Mouse (Mus musculus) heart, embryonic 14.5 days (tissue): ENCODE results near the gene Itga11. TPM values are rescaled to one million over a fixed set of nuclear protein-coding genes. Genes with fewer than 3 reads are reported as not detected.

Source experiments
- ATAC-seq: fragments of 200-750 bp; cut with Nextera tagmentation; 2 replicates; pipeline ENCODE4 v1.8.0; 2017; ENCODE audit warnings: low read depth, moderate TSS enrichment; ENCODE audit not compliant: insufficient number of reproducible peaks, insufficient read depth, low FRiP score
- H3K27ac ChIP-seq, 2 experiments: fragments of 200-500 bp in 1 of 2; fragments of 300-500 bp in 1 of 2; sonication (generic) in 1 of 2; replicated peaks in 1 of 2; 2 replicates each; pipeline ENCODE4 v1.5.1; 2012 to 2014; ENCODE audit warnings: low read depth in 2 of 2, low read length in 2 of 2, control low read depth in 1 of 2, mild to moderate bottlenecking in 1 of 2, mixed read lengths in 1 of 2; ENCODE audit not compliant: control insufficient read depth in 1 of 2, insufficient read depth in 1 of 2
- H3K27me3 ChIP-seq: fragments of 300-500 bp; sonication (generic); 2 replicates; pipeline ENCODE4 v1.6.1; 2014; ENCODE audit warnings: mild to moderate bottlenecking, low read length, control low read depth; ENCODE audit not compliant: control insufficient read depth, insufficient read depth
- H3K36me3 ChIP-seq: fragments of 300-500 bp; sonication (generic); 2 replicates; pipeline ENCODE4 v1.6.1; 2014; ENCODE audit warnings: mild to moderate bottlenecking, control low read depth, low read length, mixed read lengths; ENCODE audit not compliant: control insufficient read depth, insufficient read depth
- H3K4me1 ChIP-seq, 2 experiments: fragments of 200-500 bp in 1 of 2; fragments of 300-500 bp in 1 of 2; sonication (generic) in 1 of 2; 2 replicates each; pipeline ENCODE4 v1.6.1; 2012 to 2014; ENCODE audit warnings: low read length in 2 of 2, control low read depth in 1 of 2, mixed read lengths in 1 of 2; ENCODE audit not compliant: control insufficient read depth in 2 of 2, insufficient read depth in 2 of 2
- H3K4me2 ChIP-seq: fragments of 300-500 bp; sonication (generic); 2 replicates; pipeline ENCODE4 v1.6.1; 2014; ENCODE audit warnings: mild to moderate bottlenecking, low read length
- H3K4me3 ChIP-seq, 2 experiments: fragments of 200-500 bp in 1 of 2; fragments of 300-500 bp in 1 of 2; sonication (generic) in 1 of 2; 2 replicates each; pipeline ENCODE4 v1.5.1; 2012 to 2014; ENCODE audit warnings: low read length in 2 of 2, mild to moderate bottlenecking in 2 of 2, control low read depth in 1 of 2, low read depth in 1 of 2, moderate library complexity in 1 of 2; ENCODE audit not compliant: control insufficient read depth in 1 of 2, insufficient read depth in 1 of 2
- H3K9ac ChIP-seq: fragments of 300-500 bp; sonication (generic); 2 replicates; pipeline ENCODE4 v1.6.1; 2014; ENCODE audit warnings: mild to moderate bottlenecking, low read length
- H3K9me3 ChIP-seq: fragments of 300-500 bp; sonication (generic); 2 replicates; pipeline ENCODE4 v1.6.1; 2016; ENCODE audit warnings: low read length, control low read depth; ENCODE audit not compliant: control insufficient read depth
- WGBS: fragments of 180-500 bp; shearing (Covaris S2); extraction: QIAGEN DNeasy Blood & Tissue Kit; methylation state at CpG from one replicate; pipeline ENCODE4 v1.1.7; 2014; 5-methylcytosine and 5-hydroxymethylcytosine counted together
- polyA plus RNA-seq: library from polyadenylated mRNA; unstranded; fragments of >200 nt; fragmentation: Nextera tagmentation; extraction: Ambion mirVana; gene quantifications from 2 replicates; pipeline ENCODE4 v1.2.1, GENCODE M21; 2014

Itga11 gene
- 0.35 and 0.92 TPM in 2 replicates for polyA plus RNA-seq

DNA sequence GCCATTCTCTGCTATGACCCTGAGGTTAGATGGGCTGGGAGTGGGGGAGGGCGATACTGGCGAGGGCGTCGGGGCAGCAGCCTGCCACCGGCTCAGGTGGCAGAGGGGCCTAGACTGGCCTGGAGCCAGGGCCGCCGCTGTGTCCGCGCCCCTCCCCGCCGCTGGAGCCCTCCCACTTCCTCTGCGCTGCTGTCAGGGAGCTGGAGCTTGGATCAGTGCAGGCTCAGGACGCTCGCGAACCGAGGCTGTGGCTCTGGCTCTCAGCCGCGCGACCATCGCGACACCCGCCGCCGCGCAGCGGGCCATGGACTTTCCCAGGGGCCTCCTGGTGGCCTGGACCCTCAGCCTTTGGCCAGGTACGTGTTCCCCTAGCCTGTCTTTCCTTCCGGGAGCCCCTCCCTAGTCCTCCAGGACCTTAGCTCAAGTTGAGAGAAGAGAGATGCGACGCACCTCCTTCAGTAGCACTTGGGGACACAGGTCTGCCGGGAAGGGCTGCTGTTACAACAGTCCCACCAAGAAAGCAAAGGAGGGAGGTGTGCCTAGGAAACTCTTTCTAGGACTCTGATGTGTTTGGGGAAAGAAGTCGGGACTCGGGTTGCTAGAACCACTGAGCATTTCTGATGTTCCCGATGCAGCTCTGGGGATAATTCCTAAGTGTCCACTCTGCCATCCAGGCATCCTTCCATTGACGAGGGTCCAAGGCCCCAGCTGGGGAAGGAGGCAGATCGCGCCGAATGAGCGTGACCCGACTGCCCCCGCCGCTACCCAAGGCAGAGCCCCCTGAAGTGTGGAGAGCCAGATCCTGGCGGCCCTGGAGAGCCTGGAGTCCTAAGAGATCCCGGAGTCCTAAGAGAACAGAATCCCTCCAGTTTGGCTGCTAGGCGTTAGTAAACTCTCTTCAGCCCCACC lies at the start of gene Itga11:
Gene Itga11, plus strand, starts transcription at position 186 of the 909 bp plus-strand sequence.
- WGBS: under 1% methylated on average over 44 of the region's 45 CpGs
- H3K27ac ChIP-seq: no peak within 1 kb of the TSS
- H3K36me3 ChIP-seq: no peaks in the 10 kb centered on the region
- peak within 1 kb of the TSS; percentile 67 for H3K9ac ChIP-seq
- H3K4me1 ChIP-seq: peaks cover 10% of the 10 kb centered on the region in 2 experiments
- peak; percentile 57; the same call in 1 of the 2 replicates for ATAC-seq
- no peaks in the 10 kb centered on the region for H3K9me3 ChIP-seq
- H3K4me3 ChIP-seq: peak within 1 kb of the TSS; percentile 40 to 49
- H3K27me3 ChIP-seq: peaks cover 29% of the 10 kb centered on the region
- H3K4me2 ChIP-seq: peak within 1 kb of the TSS; percentile 92

- WGBS: 79% methylated on average over 10 of the region's 10 CpGs
- no peak overlapping the region for H3K4me2 ChIP-seq
- no peaks in the 10 kb centered on the region for H3K36me3 ChIP-seq
- H3K4me3 ChIP-seq: no peak overlapping the region
- H3K27me3 ChIP-seq: no peaks in the 10 kb centered on the region
- no peaks in the 10 kb centered on the region for H3K9me3 ChIP-seq
- no peak overlapping the region for H3K9ac ChIP-seq
- no peak overlapping the region for H3K27ac ChIP-seq
- ATAC-seq: no peak
- peaks cover 11 to 19% of the 10 kb centered on the region in 2 experiments for H3K4me1 ChIP-seq
Measured at GRCm38 (mm10) chr9:62630631-62631240, 46.9 kb upstream of the Itga11 start.

DNA sequence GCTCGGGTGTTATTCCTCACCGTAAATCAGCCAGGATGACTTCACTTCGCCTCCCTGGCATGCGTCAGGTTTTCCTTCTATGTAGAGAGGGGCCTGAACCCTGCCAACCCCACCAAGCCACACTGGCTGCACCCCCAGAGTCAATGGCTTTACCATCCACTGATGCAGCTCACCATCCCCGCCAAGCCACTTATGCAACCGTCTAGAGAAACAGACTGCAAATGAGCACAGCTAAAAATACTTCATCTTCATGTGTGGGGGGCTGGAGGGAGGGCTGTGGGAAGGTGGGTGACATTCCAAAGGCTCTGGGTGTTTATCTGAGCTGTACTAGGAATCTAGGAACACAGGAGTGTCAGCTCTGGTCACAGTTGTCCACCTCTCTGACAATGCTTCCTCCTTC lies 45.2 kb upstream of the Itga11 start:
- H3K4me3 ChIP-seq: no peak overlapping the region
- H3K4me2 ChIP-seq: no peak overlapping the region
- H3K36me3 ChIP-seq: no peaks in the 10 kb centered on the region
- H3K9me3 ChIP-seq: no peaks in the 10 kb centered on the region
- no peak; the same call in 1 of the 2 replicates for ATAC-seq
- H3K4me1 ChIP-seq: peaks cover 11 to 17% of the 10 kb centered on the region in 2 experiments
- no peaks in the 10 kb centered on the region for H3K27me3 ChIP-seq
- H3K9ac ChIP-seq: no peak overlapping the region
- peak overlapping the region; percentile 42 to 48; a peak in 2 of 4 replicates for H3K27ac ChIP-seq
- WGBS: 50% methylated on average over 6 of the region's 6 CpGs

DNA sequence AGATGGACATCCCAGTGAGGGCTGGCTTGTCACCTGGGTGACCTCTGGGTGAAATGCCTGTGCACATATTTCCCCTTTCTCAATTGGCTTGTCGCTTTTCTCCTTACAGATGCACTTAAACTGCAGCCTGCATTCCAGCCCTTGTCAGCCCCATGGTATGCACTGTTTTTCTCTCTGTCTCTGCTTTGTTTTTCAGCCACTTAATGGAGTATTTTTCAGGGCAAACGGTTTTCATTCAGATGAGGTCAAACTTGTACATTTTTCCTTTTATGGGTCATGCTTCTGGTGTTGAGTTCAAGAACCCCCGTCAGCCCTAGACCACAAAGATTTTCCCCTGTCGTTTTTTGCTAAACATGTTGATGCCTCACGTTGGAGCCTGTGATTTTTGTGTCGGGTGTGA lies 39.6 kb upstream of the Itga11 start:
- no peak for ATAC-seq
- Histone ChIP-seq H3K36me3 (no peaks in the 10 kb centered on the region), H3K27me3 (no peaks in the 10 kb centered on the region), H3K4me1 (peaks cover 4 to 12% of the 10 kb centered on the region in 2 experiments; a peak in 2 of 4 replicates), H3K27ac (no peak overlapping the region; a peak in 1 of 4 replicates), H3K4me3 (no peak overlapping the region), H3K4me2 (no peak overlapping the region), H3K9me3 (no peaks in the 10 kb centered on the region), H3K9ac (no peak overlapping the region)
- WGBS: 35% methylated on average over 6 of the region's 6 CpGs

- 50% methylated on average over 4 of the region's 4 CpGs for WGBS
- Histone ChIP-seq H3K4me3 (no peak overlapping the region), H3K9me3 (no peaks in the 10 kb centered on the region), H3K27ac (no peak overlapping the region), H3K36me3 (no peaks in the 10 kb centered on the region), H3K27me3 (no peaks in the 10 kb centered on the region), H3K4me1 (peaks cover 4 to 12% of the 10 kb centered on the region in 2 experiments; a peak in 2 of 4 replicates), H3K9ac (no peak overlapping the region), H3K4me2 (no peak overlapping the region)
- no peak for ATAC-seq
Measured at GRCm38 (mm10) chr9:62639686-62640085, 37.9 kb upstream of the Itga11 start.

DNA sequence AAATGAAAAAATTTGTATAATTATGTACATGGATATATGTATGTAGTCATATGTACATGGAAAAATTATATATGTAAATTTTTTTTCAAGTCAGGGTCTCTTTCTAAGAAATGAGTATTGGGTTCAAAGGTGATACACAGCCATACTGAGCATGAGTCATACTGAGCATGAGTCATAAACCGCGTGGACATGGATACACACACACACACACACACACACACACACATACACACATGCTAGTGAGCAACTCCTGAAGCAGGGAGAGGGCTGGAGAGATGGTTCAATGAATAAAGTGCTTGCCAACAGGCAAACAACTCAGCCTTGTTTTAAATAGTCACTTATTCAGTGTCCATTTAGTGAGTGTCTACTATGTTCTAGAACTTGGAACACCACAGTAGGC lies 37.4 kb upstream of the Itga11 start:
- H3K36me3 ChIP-seq: no peaks in the 10 kb centered on the region
- H3K27ac ChIP-seq: no peak overlapping the region
- no peak overlapping the region for H3K4me2 ChIP-seq
- H3K4me3 ChIP-seq: no peak overlapping the region
- no peak overlapping the region for H3K9ac ChIP-seq
- H3K27me3 ChIP-seq: no peaks in the 10 kb centered on the region
- ATAC-seq: no peak
- WGBS: 69% methylated on average over 2 of the region's 2 CpGs
- H3K9me3 ChIP-seq: no peaks in the 10 kb centered on the region
- peaks cover 6 to 12% of the 10 kb centered on the region in 2 experiments; a peak in 2 of 4 replicates for H3K4me1 ChIP-seq

DNA sequence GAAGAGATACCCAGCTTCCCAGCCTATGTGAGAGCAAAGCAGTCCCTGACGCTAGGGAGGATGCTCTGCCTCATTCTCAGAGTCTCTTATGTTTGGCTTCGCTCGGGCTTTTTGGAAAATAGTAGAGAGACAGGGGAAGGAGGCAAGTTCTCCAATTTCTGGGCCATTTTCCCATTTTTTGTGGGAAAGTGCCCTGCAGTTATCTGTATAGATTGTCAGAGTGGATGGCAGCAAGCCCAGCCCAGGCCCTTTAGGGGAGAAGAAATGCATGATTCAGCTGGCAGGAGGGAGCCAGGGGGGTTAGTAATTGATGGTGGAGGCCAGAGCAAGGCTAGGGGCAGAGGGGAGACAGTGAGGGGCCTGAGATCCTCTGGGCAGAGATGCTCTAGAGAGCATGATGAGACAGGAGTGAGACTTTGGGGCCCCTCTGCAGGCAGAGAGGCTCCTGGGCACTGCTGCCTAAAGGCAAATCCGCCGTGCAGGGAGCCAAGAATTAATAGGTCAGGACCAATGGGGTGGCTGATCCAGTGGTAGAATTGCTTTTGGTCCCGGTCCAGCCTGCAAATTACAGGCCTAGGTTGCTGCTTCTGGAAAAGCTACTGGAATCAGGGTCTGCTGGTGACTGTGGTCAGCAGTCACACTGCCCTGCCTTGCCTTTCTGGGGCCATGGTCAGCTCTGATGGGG lies 31.8 kb upstream of the Itga11 start:
- WGBS: 85% methylated on average over 6 of the region's 6 CpGs
- H3K27ac ChIP-seq: no peak overlapping the region

More for the DNA sequence above, 31.8 kb upstream of the Itga11 start:
- H3K27me3 ChIP-seq: no peaks in the 10 kb centered on the region
- H3K36me3 ChIP-seq: no peaks in the 10 kb centered on the region
- no peaks in the 10 kb centered on the region for H3K9me3 ChIP-seq
- ATAC-seq: no peak
- no peak overlapping the region for H3K4me2 ChIP-seq
- H3K4me1 ChIP-seq: peaks cover 0 to 5% of the 10 kb centered on the region in 2 experiments; a peak in 1 of 4 replicates
- H3K9ac ChIP-seq: no peak overlapping the region
- H3K4me3 ChIP-seq: no peak overlapping the region
